In genomic region chr14:71672481-71672880, GRCm38 (mm10) we compare ENCODE assay signal across 24 mouse cellular contexts.
"Had no signal": no experiment of that assay in that cellular context is flagged by ENCODE, and none has a peak within 500 bp of the region (broad histone marks: within the 10 kb centered on the region; RNA-seq: fewer than 3 reads in every experiment).

No protein-coding gene starts in this region.

- H3K27ac ChIP-seq: kidney, postnatal 0 days; layer of hippocampus, adult 2 months; limb, embryonic 10.5 days; limb, embryonic 13.5 days; liver, embryonic 12.5 days; liver, embryonic 15.5 days; lung, embryonic 15.5 days; midbrain, embryonic 10.5 days; midbrain, embryonic 13.5 days; neural tube, embryonic 12.5 days; neural tube, embryonic 15.5 days; stomach, postnatal 0 days had no signal

- H3K9ac ChIP-seq: limb, embryonic 13.5 days; liver, embryonic 12.5 days; liver, embryonic 15.5 days; lung, embryonic 15.5 days; midbrain, embryonic 13.5 days; neural tube, embryonic 12.5 days; neural tube, embryonic 15.5 days had no signal

- H3K9me3 ChIP-seq: limb, embryonic 10.5 days; limb, embryonic 13.5 days; liver, embryonic 12.5 days; liver, embryonic 15.5 days; lung, embryonic 15.5 days; megakaryocyte, embryonic 14.5 days; midbrain, embryonic 10.5 days; midbrain, embryonic 13.5 days; neural tube, embryonic 12.5 days; neural tube, embryonic 15.5 days had no signal

- DNase-seq: kidney, postnatal 25 days; layer of hippocampus, adult 9-11 months; liver; lung, adult 18-20 months; lung, postnatal 10 days; lung, postnatal 36 days; right cerebral cortex, adult 18-20 months; right cerebral cortex, postnatal 14 days; right cerebral cortex, postnatal 4 days; thymus, adult 2 months; thymus, postnatal 14 days had no signal

- H3K4me3 ChIP-seq: layer of hippocampus, adult 2 months; limb, embryonic 10.5 days; limb, embryonic 13.5 days; liver, embryonic 12.5 days; liver, embryonic 15.5 days; lung, embryonic 15.5 days; megakaryocyte, embryonic 14.5 days; midbrain, embryonic 10.5 days; midbrain, embryonic 13.5 days; neural tube, embryonic 12.5 days; neural tube, embryonic 15.5 days had no signal

- H3K4me1 ChIP-seq: limb, embryonic 10.5 days; limb, embryonic 13.5 days; liver, embryonic 12.5 days; liver, embryonic 15.5 days; lung, embryonic 15.5 days; megakaryocyte, embryonic 14.5 days; neural tube, embryonic 12.5 days; neural tube, embryonic 15.5 days had no signal

- ATAC-seq: liver, embryonic 12.5 days; midbrain, embryonic 13.5 days had no signal

- H3K36me3 ChIP-seq: limb, embryonic 10.5 days; limb, embryonic 13.5 days; liver, embryonic 12.5 days; liver, embryonic 15.5 days; lung, embryonic 15.5 days; midbrain, embryonic 10.5 days; midbrain, embryonic 13.5 days; neural tube, embryonic 12.5 days; neural tube, embryonic 15.5 days had no signal

- H3K4me2 ChIP-seq: limb, embryonic 13.5 days; liver, embryonic 12.5 days; liver, embryonic 15.5 days; lung, embryonic 15.5 days; midbrain, embryonic 13.5 days; neural tube, embryonic 12.5 days; neural tube, embryonic 15.5 days had no signal

- H3K27me3 ChIP-seq: liver, embryonic 12.5 days; liver, embryonic 15.5 days; lung, embryonic 15.5 days; midbrain, embryonic 13.5 days; neural tube, embryonic 12.5 days; neural tube, embryonic 15.5 days had no signal
